Mouse (Mus musculus): ENCODE data around the gene E130308A19Rik. TPM values are rescaled to one million over a fixed set of nuclear protein-coding genes. Genes with fewer than 3 reads are reported as not detected.

The E130308A19Rik gene
- polyA plus RNA-seq, 1 experiment from 2014 or later: 30.5 TPM

- H3K27ac ChIP-seq (ENCODE audit: low read depth, low read length): no peak overlapping the region
- no peaks in the 10 kb centered on the region for H3K27me3 ChIP-seq (ENCODE audit: control insufficient read depth, insufficient read depth, low read length)
- no peak for ATAC-seq (replicated peaks; ENCODE audit: insufficient number of reproducible peaks, low FRiP score, low TSS enrichment)
- H3K4me3 ChIP-seq (ENCODE audit: low read depth, low read length): no peak overlapping the region
- WGBS (ENCODE audit: insufficient replicate concordance): 96% methylated on average over 4 of the region's 4 CpGs
- H3K36me3 ChIP-seq (ENCODE audit: control insufficient read depth, insufficient read depth, low read length): no peaks in the 10 kb centered on the region; the same call in none of the 2 replicates
- no peaks in the 10 kb centered on the region for H3K9me3 ChIP-seq (replicated peaks; ENCODE audit: control insufficient read depth, low read length)
- H3K9ac ChIP-seq (ENCODE audit: low read depth, low read length): no peak overlapping the region
- H3K4me1 ChIP-seq (ENCODE audit: control insufficient read depth, insufficient read depth, low read length): peaks cover 5% of the 10 kb centered on the region; the same call in 1 of the 2 replicates
- H3K4me2 ChIP-seq: no peak overlapping the region
These were observed 113.3 kb downstream of the E130308A19Rik start for GRCm38 (mm10) chr4:59739321-59739720.

GRCm38 (mm10) chr4:59739882-59740281 is 113.9 kb downstream of the E130308A19Rik start:
- H3K4me2 ChIP-seq: no peak overlapping the region
- no peaks in the 10 kb centered on the region for H3K9me3 ChIP-seq (replicated peaks; ENCODE audit: control insufficient read depth, low read length)
- no peak for ATAC-seq (replicated peaks; ENCODE audit: insufficient number of reproducible peaks, low FRiP score, low TSS enrichment)
- H3K4me1 ChIP-seq (ENCODE audit: control insufficient read depth, insufficient read depth, low read length): peaks cover 5% of the 10 kb centered on the region; the same call in 1 of the 2 replicates
- H3K27ac ChIP-seq (ENCODE audit: low read depth, low read length): no peak overlapping the region
- H3K9ac ChIP-seq (ENCODE audit: low read depth, low read length): no peak overlapping the region
- H3K36me3 ChIP-seq (ENCODE audit: control insufficient read depth, insufficient read depth, low read length): no peaks in the 10 kb centered on the region; the same call in none of the 2 replicates
- H3K4me3 ChIP-seq (ENCODE audit: low read depth, low read length): no peak overlapping the region
- H3K27me3 ChIP-seq (ENCODE audit: control insufficient read depth, insufficient read depth, low read length): no peaks in the 10 kb centered on the region
- WGBS (ENCODE audit: insufficient replicate concordance): 73% methylated on average over 2 of the region's 2 CpGs

GRCm38 (mm10) chr4:59753491-59754140 is 127.6 kb downstream of the E130308A19Rik start:
- WGBS (ENCODE audit: insufficient replicate concordance): 72% methylated on average over 13 of the region's 13 CpGs
- no peak overlapping the region for H3K4me3 ChIP-seq (ENCODE audit: low read depth, low read length)
- no peaks in the 10 kb centered on the region for H3K4me1 ChIP-seq (ENCODE audit: control insufficient read depth, insufficient read depth, low read length)
- no peak overlapping the region for H3K4me2 ChIP-seq
- no peaks in the 10 kb centered on the region for H3K27me3 ChIP-seq (ENCODE audit: control insufficient read depth, insufficient read depth, low read length)
- H3K36me3 ChIP-seq (ENCODE audit: control insufficient read depth, insufficient read depth, low read length): peaks cover 3% of the 10 kb centered on the region; the same call in 1 of the 2 replicates
- no peak for ATAC-seq (replicated peaks; ENCODE audit: insufficient number of reproducible peaks, low FRiP score, low TSS enrichment)
- H3K27ac ChIP-seq (ENCODE audit: low read depth, low read length): no peak overlapping the region
- H3K9ac ChIP-seq (ENCODE audit: low read depth, low read length): no peak overlapping the region
- H3K9me3 ChIP-seq (replicated peaks; ENCODE audit: control insufficient read depth, low read length): no peaks in the 10 kb centered on the region

GRCm38 (mm10) chr4:59756332-59757082 is 130.5 kb downstream of the E130308A19Rik start:
- H3K4me2 ChIP-seq: no peak overlapping the region
- H3K9me3 ChIP-seq (replicated peaks; ENCODE audit: control insufficient read depth, low read length): no peaks in the 10 kb centered on the region
- peaks cover 3% of the 10 kb centered on the region; the same call in 1 of the 2 replicates for H3K36me3 ChIP-seq (ENCODE audit: control insufficient read depth, insufficient read depth, low read length)
- H3K9ac ChIP-seq (ENCODE audit: low read depth, low read length): no peak overlapping the region
- ATAC-seq (replicated peaks; ENCODE audit: insufficient number of reproducible peaks, low FRiP score, low TSS enrichment): no peak
- H3K4me1 ChIP-seq (ENCODE audit: control insufficient read depth, insufficient read depth, low read length): no peaks in the 10 kb centered on the region
- H3K4me3 ChIP-seq (ENCODE audit: low read depth, low read length): no peak overlapping the region
- no peak overlapping the region for H3K27ac ChIP-seq (ENCODE audit: low read depth, low read length)
- no peaks in the 10 kb centered on the region for H3K27me3 ChIP-seq (ENCODE audit: control insufficient read depth, insufficient read depth, low read length)
- 78% methylated on average over 9 of the region's 9 CpGs for WGBS (ENCODE audit: insufficient replicate concordance)

- no peaks in the 10 kb centered on the region for H3K36me3 ChIP-seq (ENCODE audit: control insufficient read depth, insufficient read depth, low read length)
- H3K27me3 ChIP-seq (ENCODE audit: control insufficient read depth, insufficient read depth, low read length): no peaks in the 10 kb centered on the region
- no peaks in the 10 kb centered on the region for H3K4me1 ChIP-seq (ENCODE audit: control insufficient read depth, insufficient read depth, low read length)
- H3K27ac ChIP-seq (ENCODE audit: low read depth, low read length): no peak overlapping the region
- WGBS (ENCODE audit: insufficient replicate concordance): 79% methylated on average over 12 of the region's 12 CpGs
- H3K4me3 ChIP-seq (ENCODE audit: low read depth, low read length): no peak overlapping the region
- no peaks in the 10 kb centered on the region for H3K9me3 ChIP-seq (replicated peaks; ENCODE audit: control insufficient read depth, low read length)
- no peak for ATAC-seq (replicated peaks; ENCODE audit: insufficient number of reproducible peaks, low FRiP score, low TSS enrichment)
- no peak overlapping the region for H3K9ac ChIP-seq (ENCODE audit: low read depth, low read length)
- H3K4me2 ChIP-seq: no peak overlapping the region
These were observed 131.7 kb downstream of the E130308A19Rik start for GRCm38 (mm10) chr4:59757452-59758435.

GRCm38 (mm10) chr4:59760016-59760415 is 134.0 kb downstream of the E130308A19Rik start:
- H3K4me3 ChIP-seq (ENCODE audit: low read depth, low read length): no peak overlapping the region
- H3K36me3 ChIP-seq (ENCODE audit: control insufficient read depth, insufficient read depth, low read length): no peaks in the 10 kb centered on the region
- no peaks in the 10 kb centered on the region for H3K4me1 ChIP-seq (ENCODE audit: control insufficient read depth, insufficient read depth, low read length)
- no peak overlapping the region for H3K9ac ChIP-seq (ENCODE audit: low read depth, low read length)
- H3K9me3 ChIP-seq (replicated peaks; ENCODE audit: control insufficient read depth, low read length): no peaks in the 10 kb centered on the region
- WGBS (ENCODE audit: insufficient replicate concordance): 68% methylated on average over 4 of the region's 4 CpGs
- no peak overlapping the region for H3K27ac ChIP-seq (ENCODE audit: low read depth, low read length)
- no peaks in the 10 kb centered on the region for H3K27me3 ChIP-seq (ENCODE audit: control insufficient read depth, insufficient read depth, low read length)
- no peak overlapping the region for H3K4me2 ChIP-seq
- ATAC-seq (replicated peaks; ENCODE audit: insufficient number of reproducible peaks, low FRiP score, low TSS enrichment): no peak

- no peak overlapping the region for H3K4me3 ChIP-seq (ENCODE audit: low read depth, low read length)
- no peaks in the 10 kb centered on the region for H3K9me3 ChIP-seq (replicated peaks; ENCODE audit: control insufficient read depth, low read length)
- H3K36me3 ChIP-seq (ENCODE audit: control insufficient read depth, insufficient read depth, low read length): no peaks in the 10 kb centered on the region
- H3K27ac ChIP-seq (ENCODE audit: low read depth, low read length): no peak overlapping the region
- H3K9ac ChIP-seq (ENCODE audit: low read depth, low read length): no peak overlapping the region
- no peak overlapping the region for H3K4me2 ChIP-seq
- H3K27me3 ChIP-seq (ENCODE audit: control insufficient read depth, insufficient read depth, low read length): no peaks in the 10 kb centered on the region
- WGBS (ENCODE audit: insufficient replicate concordance): 62% methylated on average over 10 of the region's 10 CpGs
- H3K4me1 ChIP-seq (ENCODE audit: control insufficient read depth, insufficient read depth, low read length): no peaks in the 10 kb centered on the region
- ATAC-seq (replicated peaks; ENCODE audit: insufficient number of reproducible peaks, low FRiP score, low TSS enrichment): no peak
These were observed 134.8 kb downstream of the E130308A19Rik start for GRCm38 (mm10) chr4:59760636-59761364.

- H3K27me3 ChIP-seq (ENCODE audit: control insufficient read depth, insufficient read depth, low read length): no peaks in the 10 kb centered on the region
- H3K4me1 ChIP-seq (ENCODE audit: control insufficient read depth, insufficient read depth, low read length): no peaks in the 10 kb centered on the region
- no peak overlapping the region for H3K27ac ChIP-seq (ENCODE audit: low read depth, low read length)
- ATAC-seq (replicated peaks; ENCODE audit: insufficient number of reproducible peaks, low FRiP score, low TSS enrichment): no peak
- WGBS (ENCODE audit: insufficient replicate concordance): 76% methylated on average over 4 of the region's 4 CpGs
- no peak overlapping the region for H3K4me2 ChIP-seq
- no peak overlapping the region for H3K9ac ChIP-seq (ENCODE audit: low read depth, low read length)
- H3K4me3 ChIP-seq (ENCODE audit: low read depth, low read length): no peak overlapping the region
- H3K36me3 ChIP-seq (ENCODE audit: control insufficient read depth, insufficient read depth, low read length): no peaks in the 10 kb centered on the region
- no peaks in the 10 kb centered on the region for H3K9me3 ChIP-seq (replicated peaks; ENCODE audit: control insufficient read depth, low read length)
These were observed 135.3 kb downstream of the E130308A19Rik start for GRCm38 (mm10) chr4:59761365-59761729.

All from heart, embryonic 11.5 days (tissue).